Mouse (Mus musculus): ENCODE data around the gene Hic1. TPM values are rescaled to one million over a fixed set of nuclear protein-coding genes. Genes with fewer than 3 reads are reported as not detected.

Hic1 gene
- polyA plus RNA-seq (2015; fragmentation: Nextera tagmentation; extraction: Ambion mirVana): 1.2 and 2.3 TPM in 2 replicates

DNA sequence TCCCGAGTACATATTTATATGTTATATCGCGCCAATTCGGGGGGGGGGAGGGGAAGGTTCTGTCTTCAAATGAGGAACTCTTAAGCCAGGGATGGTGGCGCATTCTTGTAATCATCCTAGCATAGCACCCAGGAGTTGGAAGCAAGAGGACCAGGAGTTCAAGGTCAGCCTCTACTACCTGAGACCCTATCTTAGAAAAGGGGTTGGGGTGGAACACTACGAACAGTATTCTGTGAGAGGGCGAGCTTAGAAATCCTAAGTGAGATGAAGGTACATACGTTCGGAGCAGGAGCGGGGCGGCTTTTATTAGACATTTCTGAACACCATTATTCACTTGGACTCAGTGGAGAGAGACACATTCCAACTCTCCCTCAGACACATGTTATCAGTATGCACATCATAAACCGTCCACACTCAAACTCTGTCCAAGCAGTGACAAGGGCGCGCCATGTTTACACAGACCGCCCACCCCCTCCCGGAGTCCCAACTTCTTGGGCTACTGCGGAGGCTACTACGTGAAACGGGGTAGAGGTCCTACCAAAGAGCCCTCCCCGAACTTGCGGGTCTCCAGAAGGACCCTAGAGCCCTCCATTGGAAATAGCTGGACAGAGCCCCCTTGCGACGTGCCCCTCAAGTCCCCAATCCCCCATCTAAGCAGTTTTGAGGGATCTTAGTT is at the start of gene Hic1:
Hic1 (minus strand) TSS at position 115 of the 676 bp plus-strand sequence.
- ATAC-seq: no peak
- no peaks in the 10 kb centered on the region; the same call in 1 of the 2 replicates for H3K9me3 ChIP-seq (ENCODE audit: control insufficient read depth, low read length)
- peak within 1 kb of the TSS; percentile 54 for H3K9ac ChIP-seq (replicated peaks; ENCODE audit: low read depth, low read length)
- H3K27me3 ChIP-seq (replicated peaks; ENCODE audit: control insufficient read depth, insufficient read depth, low read length): peaks cover 54% of the 10 kb centered on the region
- H3K4me1 ChIP-seq (replicated peaks; ENCODE audit: control insufficient read depth, insufficient read depth, low read length): peaks cover 65% of the 10 kb centered on the region
- WGBS: 5% methylated on average over 23 of the region's 23 CpGs
- H3K36me3 ChIP-seq (ENCODE audit: control insufficient read depth, insufficient read depth): no peaks in the 10 kb centered on the region
- H3K4me2 ChIP-seq (ENCODE audit: low read length): peak within 1 kb of the TSS; percentile 82
- H3K27ac ChIP-seq (ENCODE audit: low read length): no peak within 1 kb of the TSS
- peak within 1 kb of the TSS; percentile 46 for H3K4me3 ChIP-seq (replicated peaks; ENCODE audit: low read length)

DNA sequence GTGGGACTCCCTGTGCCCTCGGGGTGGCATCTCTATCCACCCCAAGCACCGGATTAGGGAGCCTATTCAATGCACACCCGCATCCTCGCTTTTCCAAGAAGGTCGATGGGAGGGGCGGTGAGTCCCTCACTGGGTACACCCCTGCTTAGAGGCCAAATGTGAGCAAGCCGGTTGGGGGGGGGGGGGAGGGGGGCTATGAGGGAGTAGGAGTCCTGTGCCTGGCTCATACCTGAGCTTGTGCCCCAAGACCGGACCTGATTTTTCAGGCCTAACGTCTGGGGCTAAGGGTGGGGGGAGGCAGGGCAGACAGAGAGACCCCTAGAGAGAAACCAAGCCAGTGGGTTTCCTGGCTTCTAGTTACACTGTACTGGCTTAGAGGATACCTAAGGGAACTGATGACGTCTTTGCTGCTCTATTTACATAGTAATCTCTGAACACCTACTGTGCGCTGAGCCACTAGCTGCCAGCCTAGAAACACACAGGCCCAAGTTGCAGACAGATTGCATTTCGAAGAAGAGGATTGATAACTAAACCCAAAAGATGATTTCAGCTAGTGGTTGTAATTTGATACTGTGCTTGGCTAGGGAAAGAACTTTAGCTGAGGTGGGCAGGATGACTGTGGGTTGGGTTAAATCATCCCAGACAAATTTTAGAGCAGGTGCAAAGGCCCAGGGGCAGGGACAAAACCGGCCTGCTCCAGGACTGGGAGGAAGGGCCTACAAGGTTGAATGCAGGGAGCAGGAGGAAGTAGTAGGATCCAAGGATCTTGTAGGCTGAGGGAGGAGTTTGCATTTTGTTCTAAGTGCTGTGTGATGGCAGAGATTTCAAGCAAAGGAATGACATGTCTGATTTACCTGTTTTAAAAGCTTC is 45.0 kb upstream of the Hic1 start:
- Histone ChIP-seq H3K4me1 (replicated peaks; ENCODE audit: control insufficient read depth, insufficient read depth, low read length) (peaks cover 24% of the 10 kb centered on the region), H3K4me2 (ENCODE audit: low read length) (peak overlapping the region; percentile 55), H3K9ac (replicated peaks; ENCODE audit: low read depth, low read length) (peak overlapping the region; percentile 55), H3K4me3 (replicated peaks; ENCODE audit: low read length) (peak overlapping the region; percentile 30), H3K27ac (ENCODE audit: low read length) (no peak overlapping the region), H3K9me3 (ENCODE audit: control insufficient read depth, low read length) (no peaks in the 10 kb centered on the region), H3K36me3 (ENCODE audit: control insufficient read depth, insufficient read depth) (no peaks in the 10 kb centered on the region), H3K27me3 (replicated peaks; ENCODE audit: control insufficient read depth, insufficient read depth, low read length) (no peaks in the 10 kb centered on the region)
- 18% methylated on average over 13 of the region's 13 CpGs for WGBS
- no peak; the same call in 1 of the 2 replicates for ATAC-seq

DNA sequence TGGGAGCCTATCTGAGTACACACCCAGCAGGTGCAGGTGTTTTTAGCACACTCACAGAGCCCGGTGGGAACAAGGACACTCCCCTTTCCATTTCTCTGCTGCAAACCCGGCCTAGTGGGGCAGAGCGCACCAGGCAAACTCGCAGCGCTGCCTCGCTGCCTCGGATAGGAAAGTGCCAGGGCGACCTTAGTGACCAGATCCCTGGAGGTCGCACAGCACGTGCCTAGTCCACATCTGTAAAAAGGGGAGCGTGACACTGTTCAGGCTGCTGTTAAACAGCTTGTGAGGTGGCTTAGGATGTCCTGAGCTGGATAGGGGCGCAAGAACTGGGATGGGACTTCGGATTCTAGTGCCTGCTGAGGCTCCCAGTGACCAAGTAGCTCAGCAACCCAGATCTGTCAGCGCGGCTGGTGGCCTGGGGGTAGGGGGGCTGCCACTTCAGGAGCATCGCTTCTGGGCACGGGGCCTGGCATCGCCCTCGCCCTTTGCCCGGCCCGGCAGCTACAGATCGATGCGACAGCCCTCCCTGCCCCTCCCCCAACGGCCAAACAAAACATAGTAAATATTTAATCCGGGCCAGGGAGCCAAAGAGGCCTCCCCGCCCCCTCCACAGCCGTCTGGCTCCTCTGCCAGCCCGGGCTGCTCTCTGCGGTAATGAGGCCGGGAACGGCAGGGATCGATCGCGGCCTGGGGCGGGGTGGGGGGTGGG is 44.2 kb upstream of the Hic1 start:
- no peaks in the 10 kb centered on the region for H3K27me3 ChIP-seq (replicated peaks; ENCODE audit: control insufficient read depth, insufficient read depth, low read length)

DNA sequence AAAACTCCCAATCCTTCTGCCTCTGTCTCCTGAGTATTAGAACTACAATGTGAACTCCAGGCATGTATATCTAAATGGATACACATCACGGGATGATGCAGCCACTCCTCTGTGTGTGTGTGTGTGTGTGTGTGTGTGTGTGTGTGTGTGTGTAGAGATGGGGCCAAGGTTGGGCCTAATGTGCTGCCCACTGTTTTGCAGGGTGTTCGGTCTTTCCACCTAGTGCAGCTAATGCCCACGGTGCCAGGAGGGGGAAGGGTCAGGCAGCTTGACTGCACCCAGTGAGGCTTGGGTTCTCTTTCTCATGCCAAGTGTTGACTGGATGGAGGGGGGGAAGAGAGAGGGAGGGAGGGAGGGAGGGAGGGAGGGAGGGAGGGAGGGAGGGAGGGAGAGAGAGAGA is 43.6 kb upstream of the Hic1 start:
- Histone ChIP-seq H3K27ac (ENCODE audit: low read length) (no peak overlapping the region), H3K4me1 (replicated peaks; ENCODE audit: control insufficient read depth, insufficient read depth, low read length) (peaks cover 24% of the 10 kb centered on the region), H3K9ac (replicated peaks; ENCODE audit: low read depth, low read length) (no peak overlapping the region), H3K36me3 (ENCODE audit: control insufficient read depth, insufficient read depth) (no peaks in the 10 kb centered on the region), H3K4me3 (replicated peaks; ENCODE audit: low read length) (no peak overlapping the region), H3K4me2 (ENCODE audit: low read length) (no peak overlapping the region), H3K9me3 (ENCODE audit: control insufficient read depth, low read length) (no peaks in the 10 kb centered on the region), H3K27me3 (replicated peaks; ENCODE audit: control insufficient read depth, insufficient read depth, low read length) (no peaks in the 10 kb centered on the region)
- 92% methylated on average over 2 of the region's 3 CpGs for WGBS
- no peak for ATAC-seq

More for the DNA sequence above, 44.2 kb upstream of the Hic1 start:
- Histone ChIP-seq H3K4me3 (replicated peaks; ENCODE audit: low read length) (peak overlapping the region; percentile 30), H3K4me2 (ENCODE audit: low read length) (peak overlapping the region; percentile 55), H3K9ac (replicated peaks; ENCODE audit: low read depth, low read length) (peak overlapping the region; percentile 55), H3K9me3 (ENCODE audit: control insufficient read depth, low read length) (no peaks in the 10 kb centered on the region), H3K36me3 (ENCODE audit: control insufficient read depth, insufficient read depth) (no peaks in the 10 kb centered on the region), H3K27ac (ENCODE audit: low read length) (no peak overlapping the region), H3K4me1 (replicated peaks; ENCODE audit: control insufficient read depth, insufficient read depth, low read length) (peaks cover 24% of the 10 kb centered on the region)
- WGBS: 3% methylated on average over 35 of the region's 35 CpGs
- peak; percentile 64 for ATAC-seq

DNA sequence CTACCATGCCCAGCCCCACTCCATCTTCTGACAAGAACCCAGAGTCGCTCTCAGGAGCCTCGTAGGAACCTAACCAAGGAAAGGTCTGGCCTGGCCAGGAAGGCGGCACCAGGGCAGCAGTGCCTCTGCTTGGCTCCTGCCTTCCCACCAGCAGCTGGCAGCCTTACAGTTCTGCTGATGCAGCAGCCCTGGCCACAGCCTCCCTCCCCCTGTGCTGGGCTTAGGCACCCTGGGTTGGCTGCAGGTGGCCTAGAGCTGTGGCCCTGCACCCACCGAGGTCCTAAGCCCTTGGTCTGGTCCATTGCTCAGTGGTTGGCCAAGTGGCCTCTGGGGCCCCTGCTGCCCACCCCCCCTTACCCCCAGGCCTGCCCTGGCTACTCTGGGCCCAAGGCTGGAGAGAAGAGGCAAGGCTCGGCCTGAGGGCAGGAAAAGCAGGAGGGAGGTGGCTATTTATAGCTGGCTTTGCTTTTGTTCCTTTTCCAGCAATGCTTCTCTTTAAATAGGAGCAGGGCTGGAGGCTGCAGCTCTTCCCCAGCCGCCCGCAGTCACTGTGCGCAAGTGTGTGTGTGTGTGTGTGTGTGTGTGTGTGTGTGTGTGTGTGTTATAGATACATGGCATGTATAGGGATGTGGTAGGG is 42.8 kb upstream of the Hic1 start:
- Histone ChIP-seq H3K4me2 (ENCODE audit: low read length) (no peak overlapping the region), H3K27ac (ENCODE audit: low read length) (peak overlapping the region; percentile 25; the same call in 1 of the 2 replicates), H3K4me1 (replicated peaks; ENCODE audit: control insufficient read depth, insufficient read depth, low read length) (peaks cover 24% of the 10 kb centered on the region), H3K27me3 (replicated peaks; ENCODE audit: control insufficient read depth, insufficient read depth, low read length) (no peaks in the 10 kb centered on the region), H3K9me3 (ENCODE audit: control insufficient read depth, low read length) (no peaks in the 10 kb centered on the region), H3K4me3 (replicated peaks; ENCODE audit: low read length) (no peak overlapping the region), H3K36me3 (ENCODE audit: control insufficient read depth, insufficient read depth) (no peaks in the 10 kb centered on the region), H3K9ac (replicated peaks; ENCODE audit: low read depth, low read length) (no peak overlapping the region)
- 50% methylated on average over 8 of the region's 8 CpGs for WGBS
- ATAC-seq: no peak

DNA sequence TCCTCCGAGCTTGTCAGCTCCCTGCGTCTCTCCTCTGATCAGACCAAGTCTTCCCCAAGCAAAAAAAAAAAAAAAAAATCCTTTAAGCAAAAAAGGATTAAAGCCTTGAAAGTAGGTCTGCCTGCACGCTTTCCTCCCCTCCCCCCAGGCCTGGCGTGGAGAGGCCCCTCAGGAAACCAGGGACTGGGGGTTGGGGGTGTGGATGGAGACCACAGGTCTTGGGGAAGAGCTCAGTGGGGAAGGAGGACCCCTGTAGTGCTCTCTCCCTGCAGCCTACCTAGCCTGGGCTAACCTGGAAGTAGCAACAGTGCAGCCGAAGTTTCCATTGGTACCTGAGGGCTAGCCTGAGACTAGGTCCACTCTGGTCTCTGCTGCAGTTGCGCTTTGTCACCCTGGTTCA is 41.4 kb upstream of the Hic1 start:
- peaks cover 24% of the 10 kb centered on the region for H3K4me1 ChIP-seq (replicated peaks; ENCODE audit: control insufficient read depth, insufficient read depth, low read length)
- no peak for ATAC-seq
- no peaks in the 10 kb centered on the region for H3K9me3 ChIP-seq (ENCODE audit: control insufficient read depth, low read length)
- no peak overlapping the region for H3K9ac ChIP-seq (replicated peaks; ENCODE audit: low read depth, low read length)
- H3K36me3 ChIP-seq (ENCODE audit: control insufficient read depth, insufficient read depth): no peaks in the 10 kb centered on the region
- no peak overlapping the region for H3K4me3 ChIP-seq (replicated peaks; ENCODE audit: low read length)
- no peak overlapping the region for H3K4me2 ChIP-seq (ENCODE audit: low read length)
- H3K27ac ChIP-seq (ENCODE audit: low read length): no peak overlapping the region
- 43% methylated on average over 5 of the region's 6 CpGs for WGBS
- no peaks in the 10 kb centered on the region for H3K27me3 ChIP-seq (replicated peaks; ENCODE audit: control insufficient read depth, insufficient read depth, low read length)

DNA sequence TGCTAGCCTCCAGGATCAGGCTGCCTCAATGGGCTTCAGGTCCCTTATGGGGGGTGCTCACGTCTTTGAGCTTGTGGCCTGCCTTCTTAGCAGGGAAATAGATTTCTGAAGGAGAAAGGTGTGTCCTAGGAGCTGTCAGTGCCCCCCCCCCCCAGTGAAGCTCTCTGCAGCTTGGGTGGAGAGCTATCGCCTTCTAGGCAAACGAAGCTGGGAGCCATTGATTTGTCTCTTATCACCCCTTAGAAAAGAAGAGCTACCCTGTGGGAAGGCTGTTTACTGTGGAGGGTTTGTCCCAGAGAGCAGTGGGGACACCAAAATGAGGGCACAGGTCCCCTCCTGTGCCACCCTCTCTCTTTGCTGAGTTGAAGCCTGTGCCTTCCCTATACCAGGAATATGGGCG is 40.8 kb upstream of the Hic1 start:
- no peak overlapping the region for H3K4me3 ChIP-seq (replicated peaks; ENCODE audit: low read length)
- no peaks in the 10 kb centered on the region for H3K27me3 ChIP-seq (replicated peaks; ENCODE audit: control insufficient read depth, insufficient read depth, low read length)
- H3K4me2 ChIP-seq (ENCODE audit: low read length): no peak overlapping the region
- H3K27ac ChIP-seq (ENCODE audit: low read length): no peak overlapping the region
- 71% methylated on average over 4 of the region's 4 CpGs for WGBS
- H3K4me1 ChIP-seq (replicated peaks; ENCODE audit: control insufficient read depth, insufficient read depth, low read length): peaks cover 22% of the 10 kb centered on the region
- no peaks in the 10 kb centered on the region for H3K9me3 ChIP-seq (ENCODE audit: control insufficient read depth, low read length)
- H3K9ac ChIP-seq (replicated peaks; ENCODE audit: low read depth, low read length): no peak overlapping the region
- H3K36me3 ChIP-seq (ENCODE audit: control insufficient read depth, insufficient read depth): no peaks in the 10 kb centered on the region
- no peak for ATAC-seq

DNA sequence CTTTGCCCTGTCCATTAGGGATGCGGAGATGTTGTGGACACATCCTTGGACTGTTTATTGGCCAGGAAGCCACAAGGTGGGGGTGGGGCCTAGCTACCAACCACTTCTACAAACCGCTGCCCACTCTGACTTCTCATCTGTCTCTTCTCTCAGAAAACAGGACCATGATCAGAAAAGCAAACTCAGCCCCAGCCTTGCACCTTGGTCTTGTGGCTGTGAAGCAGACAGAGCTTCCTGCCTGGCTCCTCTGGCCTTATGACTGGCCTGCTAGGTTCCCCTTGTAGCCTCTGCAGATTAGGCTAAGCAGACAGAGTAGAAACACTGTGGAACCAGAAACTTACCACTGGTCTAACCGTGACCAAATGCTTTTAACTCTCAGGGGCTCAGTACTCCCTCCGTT is 40.0 kb upstream of the Hic1 start:
- H3K4me1 ChIP-seq (replicated peaks; ENCODE audit: control insufficient read depth, insufficient read depth, low read length): peaks cover 22% of the 10 kb centered on the region
- no peaks in the 10 kb centered on the region for H3K36me3 ChIP-seq (ENCODE audit: control insufficient read depth, insufficient read depth)
- H3K27ac ChIP-seq (ENCODE audit: low read length): no peak overlapping the region
- no peaks in the 10 kb centered on the region for H3K27me3 ChIP-seq (replicated peaks; ENCODE audit: control insufficient read depth, insufficient read depth, low read length)
- H3K9ac ChIP-seq (replicated peaks; ENCODE audit: low read depth, low read length): no peak overlapping the region
- 69% methylated on average over 4 of the region's 4 CpGs for WGBS
- H3K9me3 ChIP-seq (ENCODE audit: control insufficient read depth, low read length): no peaks in the 10 kb centered on the region
- no peak overlapping the region for H3K4me3 ChIP-seq (replicated peaks; ENCODE audit: low read length)
- no peak for ATAC-seq
- no peak overlapping the region for H3K4me2 ChIP-seq (ENCODE audit: low read length)
